Mouse (Mus musculus): Measurements from ENCODE around the gene Ndufaf2. TPM values are rescaled to one million over a fixed set of nuclear protein-coding genes. Genes with fewer than 3 reads are reported as not detected.

Ndufaf2 gene
- polyA plus RNA-seq, 1 experiment from 2014 or later: 62.1 TPM

GRCm38 (mm10) chr13:107970422-107971142 is 187.8 kb downstream of the Ndufaf2 start:
- H3K4me3 ChIP-seq: no peak overlapping the region
- no peaks in the 10 kb centered on the region for H3K36me3 ChIP-seq
- no peak overlapping the region for H3K27ac ChIP-seq
- H3K27me3 ChIP-seq: no peaks in the 10 kb centered on the region
- ATAC-seq (ENCODE audit: borderline replicate concordance, extremely low read depth, low FRiP score, low TSS enrichment): no peak; the same call in 1 of the 2 replicates
- H3K9ac ChIP-seq: no peak overlapping the region
- WGBS: 57% methylated on average over 11 of the region's 11 CpGs
- no peaks in the 10 kb centered on the region for H3K9me3 ChIP-seq
- peak overlapping the region; percentile 11; the same call in 1 of the 2 replicates for H3K4me2 ChIP-seq
- H3K4me1 ChIP-seq: 0 out of 2 replicates have a peak, but pooled peaks cover 10% of the 10 kb centered on the region

GRCm38 (mm10) chr13:107969961-107970391 is 188.4 kb downstream of the Ndufaf2 start:
- Histone ChIP-seq H3K27ac (no peak overlapping the region), H3K9ac (no peak overlapping the region), H3K27me3 (no peaks in the 10 kb centered on the region), H3K9me3 (no peaks in the 10 kb centered on the region), H3K4me3 (no peak overlapping the region), H3K4me2 (peak overlapping the region; percentile 11; the same call in 1 of the 2 replicates), H3K4me1 (0 out of 2 replicates have a peak, but pooled peaks cover 10% of the 10 kb centered on the region), H3K36me3 (no peaks in the 10 kb centered on the region)
- 28% methylated on average over 7 of the region's 7 CpGs for WGBS
- ATAC-seq (ENCODE audit: borderline replicate concordance, extremely low read depth, low FRiP score, low TSS enrichment): no peak

GRCm38 (mm10) chr13:107964616-107965015 is 193.8 kb downstream of the Ndufaf2 start:
- H3K4me2 ChIP-seq: no peak overlapping the region

GRCm38 (mm10) chr13:107963471-107963870 is 195.0 kb downstream of the Ndufaf2 start:
- no peak overlapping the region for H3K4me3 ChIP-seq
- no peak overlapping the region for H3K9ac ChIP-seq
- WGBS: 49% methylated on average over 11 of the region's 11 CpGs
- peaks cover 16% of the 10 kb centered on the region; the same call in 1 of the 2 replicates for H3K4me1 ChIP-seq
- no peak for ATAC-seq (ENCODE audit: borderline replicate concordance, extremely low read depth, low FRiP score, low TSS enrichment)
- no peak overlapping the region for H3K27ac ChIP-seq
- H3K9me3 ChIP-seq: no peaks in the 10 kb centered on the region
- H3K4me2 ChIP-seq: no peak overlapping the region
- H3K27me3 ChIP-seq: no peaks in the 10 kb centered on the region
- H3K36me3 ChIP-seq: no peaks in the 10 kb centered on the region

More at GRCm38 (mm10) chr13:107964616-107965015, 193.8 kb downstream of the Ndufaf2 start:
- Histone ChIP-seq H3K4me3 (no peak overlapping the region), H3K4me1 (peaks cover 16% of the 10 kb centered on the region; the same call in 1 of the 2 replicates), H3K9me3 (no peaks in the 10 kb centered on the region), H3K9ac (no peak overlapping the region), H3K27me3 (no peaks in the 10 kb centered on the region), H3K36me3 (no peaks in the 10 kb centered on the region), H3K27ac (no peak overlapping the region)
- WGBS: 56% methylated on average over 7 of the region's 7 CpGs
- no peak for ATAC-seq (ENCODE audit: borderline replicate concordance, extremely low read depth, low FRiP score, low TSS enrichment)

- Histone ChIP-seq H3K4me1 (peaks cover 16% of the 10 kb centered on the region; the same call in 1 of the 2 replicates), H3K27me3 (no peaks in the 10 kb centered on the region), H3K9ac (no peak overlapping the region), H3K9me3 (no peaks in the 10 kb centered on the region), H3K4me2 (no peak overlapping the region), H3K36me3 (no peaks in the 10 kb centered on the region), H3K27ac (no peak overlapping the region), H3K4me3 (no peak overlapping the region)
- no peak for ATAC-seq (ENCODE audit: borderline replicate concordance, extremely low read depth, low FRiP score, low TSS enrichment)
- 50% methylated on average over 4 of the region's 4 CpGs for WGBS
These were observed 195.7 kb downstream of the Ndufaf2 start for GRCm38 (mm10) chr13:107962741-107963140.

- no peak overlapping the region for H3K9ac ChIP-seq
- ATAC-seq (ENCODE audit: borderline replicate concordance, extremely low read depth, low FRiP score, low TSS enrichment): peak; percentile 75; the same call in 1 of the 2 replicates
- no peaks in the 10 kb centered on the region for H3K27me3 ChIP-seq
- peak overlapping the region; percentile 69 for H3K27ac ChIP-seq
- H3K4me3 ChIP-seq: no peak overlapping the region
- peaks cover 16% of the 10 kb centered on the region; the same call in 1 of the 2 replicates for H3K4me1 ChIP-seq
- WGBS: 38% methylated on average over 4 of the region's 4 CpGs
- H3K4me2 ChIP-seq: no peak overlapping the region
- H3K36me3 ChIP-seq: no peaks in the 10 kb centered on the region
- H3K9me3 ChIP-seq: no peaks in the 10 kb centered on the region
These were observed 196.5 kb downstream of the Ndufaf2 start for GRCm38 (mm10) chr13:107961972-107962371.

GRCm38 (mm10) chr13:107961501-107961900 is 196.9 kb downstream of the Ndufaf2 start:
- Histone ChIP-seq H3K27me3 (no peaks in the 10 kb centered on the region), H3K9ac (no peak overlapping the region), H3K36me3 (no peaks in the 10 kb centered on the region), H3K4me2 (no peak overlapping the region), H3K9me3 (no peaks in the 10 kb centered on the region), H3K4me1 (peaks cover 18% of the 10 kb centered on the region; the same call in 1 of the 2 replicates), H3K4me3 (no peak overlapping the region), H3K27ac (no peak overlapping the region)
- ATAC-seq (ENCODE audit: borderline replicate concordance, extremely low read depth, low FRiP score, low TSS enrichment): no peak
- 50% methylated on average over 4 of the region's 4 CpGs for WGBS

GRCm38 (mm10) chr13:107960549-107960948 is 197.9 kb downstream of the Ndufaf2 start:
- Histone ChIP-seq H3K9me3 (no peaks in the 10 kb centered on the region), H3K4me3 (no peak overlapping the region), H3K27me3 (no peaks in the 10 kb centered on the region), H3K27ac (no peak overlapping the region), H3K9ac (no peak overlapping the region), H3K36me3 (no peaks in the 10 kb centered on the region), H3K4me1 (peaks cover 21% of the 10 kb centered on the region; the same call in 1 of the 2 replicates), H3K4me2 (no peak overlapping the region)
- no peak for ATAC-seq (ENCODE audit: borderline replicate concordance, extremely low read depth, low FRiP score, low TSS enrichment)
- WGBS: 85% methylated on average over 5 of the region's 5 CpGs

GRCm38 (mm10) chr13:107959891-107960290 is 198.5 kb downstream of the Ndufaf2 start:
- Histone ChIP-seq H3K4me1 (peaks cover 25% of the 10 kb centered on the region; the same call in 1 of the 2 replicates), H3K36me3 (no peaks in the 10 kb centered on the region), H3K9ac (no peak overlapping the region), H3K27ac (no peak overlapping the region), H3K4me3 (no peak overlapping the region), H3K27me3 (no peaks in the 10 kb centered on the region), H3K9me3 (no peaks in the 10 kb centered on the region), H3K4me2 (no peak overlapping the region)
- WGBS: 76% methylated on average over 4 of the region's 4 CpGs
- ATAC-seq (ENCODE audit: borderline replicate concordance, extremely low read depth, low FRiP score, low TSS enrichment): no peak

GRCm38 (mm10) chr13:107956246-107956645 is 202.2 kb downstream of the Ndufaf2 start:
- Histone ChIP-seq H3K4me2 (no peak overlapping the region), H3K27ac (no peak overlapping the region), H3K27me3 (no peaks in the 10 kb centered on the region), H3K9me3 (no peaks in the 10 kb centered on the region), H3K4me3 (no peak overlapping the region), H3K36me3 (no peaks in the 10 kb centered on the region), H3K4me1 (peaks cover 23% of the 10 kb centered on the region; the same call in 1 of the 2 replicates), H3K9ac (no peak overlapping the region)
- 43% methylated on average over 3 of the region's 3 CpGs for WGBS
- no peak for ATAC-seq (ENCODE audit: borderline replicate concordance, extremely low read depth, low FRiP score, low TSS enrichment)

- no peaks in the 10 kb centered on the region for H3K36me3 ChIP-seq
- H3K4me2 ChIP-seq: peak overlapping the region; percentile 28; the same call in 1 of the 2 replicates
- no peaks in the 10 kb centered on the region for H3K9me3 ChIP-seq
- H3K27ac ChIP-seq: no peak overlapping the region
- peaks cover 23% of the 10 kb centered on the region; the same call in 1 of the 2 replicates for H3K4me1 ChIP-seq
- peak; percentile 74 for ATAC-seq (ENCODE audit: borderline replicate concordance, extremely low read depth, low FRiP score, low TSS enrichment)
- H3K4me3 ChIP-seq: no peak overlapping the region
- H3K27me3 ChIP-seq: no peaks in the 10 kb centered on the region
- WGBS: 29% methylated on average over 17 of the region's 18 CpGs
- no peak overlapping the region for H3K9ac ChIP-seq
These were observed 202.9 kb downstream of the Ndufaf2 start for GRCm38 (mm10) chr13:107955327-107956110.
